Mouse (Mus musculus) urinary bladder, adult 18-20 months (tissue): ENCODE data around the gene Nbea.
"Not testable (repeated sequence)": the region's sequence is repeated elsewhere in the genome, so short reads cannot be mapped to it uniquely, and the experiment has no call there.

Experiments
- DNase-seq, 2 experiments: peaks; one replicate each; pipeline ENCODE4 v3.0.0; 2022; ENCODE audit warnings: low spot score in 2 of 2, mixed read lengths in 2 of 2

Nbea gene

DNA sequence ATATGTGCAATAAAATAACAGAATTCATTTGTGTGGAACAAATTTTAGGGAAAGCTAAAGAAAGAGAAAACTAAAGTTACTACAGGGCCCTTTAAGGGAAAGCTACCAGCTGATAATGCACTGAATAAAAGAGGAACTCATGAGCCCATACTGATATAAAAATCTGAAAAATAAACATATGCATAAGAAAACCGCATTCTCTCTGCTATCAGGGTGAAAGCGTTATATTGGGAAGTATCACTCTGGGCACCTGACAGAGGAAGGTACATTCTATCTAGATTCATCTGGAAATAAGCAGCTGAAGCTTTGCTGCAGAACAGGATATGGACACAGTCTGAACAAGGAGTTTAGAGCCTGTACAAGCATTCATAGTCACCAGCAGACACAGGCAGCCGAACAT lies 148.9 kb downstream of the Nbea start:
- DNase-seq: no peak

DNA sequence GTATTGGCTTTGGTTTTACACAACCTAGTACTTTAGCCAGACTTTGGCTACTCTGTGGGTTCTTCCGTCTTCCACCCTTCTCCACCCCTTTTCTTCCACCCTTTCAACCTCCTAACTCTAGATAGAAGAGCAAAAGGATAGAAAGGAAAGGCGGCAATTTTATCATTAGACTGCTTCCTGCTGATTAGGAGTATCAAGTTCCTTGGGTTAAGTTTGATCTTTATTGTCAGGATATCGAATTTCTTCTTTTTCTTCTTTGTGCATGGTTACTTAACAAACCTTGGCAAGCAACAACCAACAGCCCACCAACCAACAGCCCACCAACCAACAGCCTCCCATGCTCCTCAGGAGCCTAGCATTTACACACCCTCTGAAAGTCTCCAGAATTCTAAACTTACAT lies 165.0 kb downstream of the Nbea start:
- no peak for DNase-seq

GRCm38 (mm10) chr3:56011132-56011531 lies 172.4 kb downstream of the Nbea start:
- DNase-seq: no peak

GRCm38 (mm10) chr3:56007991-56008390 lies 175.5 kb downstream of the Nbea start:
- peak in 1 of 2 experiments; percentile 1 for DNase-seq

DNA sequence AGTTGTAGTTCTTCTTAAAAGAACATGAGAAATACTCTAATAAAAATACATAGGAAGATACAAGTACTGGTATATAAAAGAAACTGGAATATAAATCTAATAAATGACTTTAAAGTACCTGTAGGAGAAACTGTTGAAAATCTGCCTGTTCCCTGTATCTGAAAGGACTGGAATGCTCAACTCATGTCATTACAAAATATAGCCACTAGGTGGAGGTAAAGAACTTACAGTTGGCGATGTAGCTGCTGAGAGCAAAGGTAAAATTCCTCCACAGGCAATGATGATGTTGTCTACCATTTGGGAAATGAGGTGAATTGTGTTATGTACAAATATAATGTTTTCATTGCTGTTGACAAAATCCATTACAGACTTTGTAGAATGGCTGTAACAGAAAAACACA lies 183.2 kb downstream of the Nbea start:
- DNase-seq: no peak

DNA sequence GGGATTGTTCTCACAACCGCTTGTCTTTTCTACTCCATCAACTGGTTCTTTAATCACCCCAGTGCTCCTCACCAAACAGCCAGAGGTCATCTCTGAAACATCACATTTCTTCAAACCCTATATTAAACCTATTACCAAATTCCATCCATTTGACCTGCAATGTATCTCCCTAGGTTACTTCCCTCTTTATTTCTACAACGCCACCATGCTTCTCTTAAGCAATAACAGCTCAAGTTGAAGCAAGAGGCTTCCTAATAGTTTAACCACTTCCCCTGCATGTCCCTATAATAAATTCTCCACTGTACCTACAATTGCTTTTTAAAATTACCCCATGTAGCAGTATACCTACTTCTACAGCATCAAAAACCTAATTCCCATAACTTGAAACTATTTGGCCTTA lies 205.1 kb downstream of the Nbea start:
- no peak for DNase-seq

DNA sequence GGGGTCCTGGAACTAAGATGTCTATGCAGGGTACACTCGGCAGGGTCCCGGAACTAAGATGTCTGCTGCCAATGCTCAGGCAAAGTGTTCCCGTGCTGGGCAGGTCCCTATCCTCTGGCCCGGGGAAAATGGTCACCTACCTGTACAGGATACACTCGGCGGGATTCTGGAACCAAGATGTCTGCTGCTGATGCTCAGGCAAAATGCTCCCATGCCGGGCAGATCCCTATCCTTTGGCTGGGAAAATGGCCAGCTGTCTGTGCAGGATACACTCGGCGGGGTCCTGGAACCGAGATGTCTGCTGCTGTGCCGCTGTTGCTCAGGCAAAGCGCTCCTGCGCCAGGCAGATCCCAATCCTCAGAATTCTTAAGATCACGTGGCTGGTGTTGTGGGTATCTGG lies 206.5 kb downstream of the Nbea start:
- DNase-seq: not testable (repeated sequence)

- DNase-seq: no peak
These were observed 217.8 kb downstream of the Nbea start for GRCm38 (mm10) chr3:55965723-55966156.

DNA sequence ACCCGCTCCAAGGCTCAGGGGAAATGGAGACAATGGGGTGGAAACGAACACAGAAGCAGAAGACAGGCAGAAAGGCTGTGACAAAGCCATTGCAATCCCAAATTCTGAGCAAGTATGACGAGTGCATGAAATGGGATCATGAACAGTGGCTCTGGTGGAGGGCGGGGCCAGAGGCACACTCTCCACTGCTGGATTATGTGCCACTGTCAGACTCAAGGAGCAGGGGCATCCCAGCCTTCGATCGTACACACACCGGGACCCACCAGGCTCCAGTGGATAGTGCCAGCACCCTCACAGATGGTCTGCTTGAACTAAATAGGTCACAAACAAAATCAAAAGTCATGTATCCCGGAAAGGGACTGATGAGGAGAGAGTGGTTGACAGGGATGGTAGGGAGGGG lies 220.5 kb downstream of the Nbea start:
- no peak for DNase-seq

GRCm38 (mm10) chr3:55949994-55950393 lies 233.5 kb downstream of the Nbea start:
- no peak for DNase-seq

GRCm38 (mm10) chr3:55949148-55949547 lies 234.4 kb downstream of the Nbea start:
- no peak for DNase-seq

DNA sequence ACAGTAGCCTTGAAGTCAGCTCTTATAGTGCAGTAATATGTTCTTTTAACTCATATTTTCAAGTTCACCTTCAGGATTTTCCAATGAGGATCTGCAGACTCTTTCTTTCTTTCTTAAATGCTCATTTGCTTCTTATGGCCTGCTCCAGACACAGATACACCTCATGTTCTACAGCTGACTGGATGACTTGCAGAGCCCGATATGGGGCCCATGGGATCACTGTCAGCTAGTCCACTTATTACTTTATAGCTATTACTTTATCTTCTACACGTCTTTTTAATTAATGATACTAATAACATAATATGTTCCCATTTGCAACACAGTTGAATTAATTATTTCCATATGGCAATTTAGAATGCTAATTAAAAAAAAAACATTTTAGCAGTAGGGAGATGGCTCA lies 256.2 kb downstream of the Nbea start:
- no peak for DNase-seq

- DNase-seq: no peak
These were observed 274.2 kb downstream of the Nbea start for GRCm38 (mm10) chr3:55909290-55909689.

DNA sequence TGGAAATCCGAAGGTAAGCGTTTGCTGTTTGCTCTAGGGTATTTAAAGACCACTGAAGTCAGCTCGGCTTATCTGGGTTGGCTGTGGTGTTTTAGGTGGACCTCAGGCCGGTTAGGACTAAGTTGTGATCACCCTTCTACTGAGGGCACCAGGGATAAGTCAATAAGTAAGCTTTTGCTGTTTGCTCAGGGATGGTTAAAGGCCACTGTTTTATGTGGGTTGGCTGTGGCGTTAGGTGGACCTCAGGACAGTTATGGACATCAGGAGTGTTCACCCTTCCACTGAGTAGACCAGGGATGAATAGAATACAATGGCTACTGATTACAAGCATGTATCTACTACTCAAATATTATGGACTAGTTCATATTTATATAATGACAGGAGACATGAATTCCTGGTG lies 292.9 kb downstream of the Nbea start:
- no peak for DNase-seq

- DNase-seq: no peak
These were observed 294.3 kb downstream of the Nbea start for GRCm38 (mm10) chr3:55889227-55889626.

DNA sequence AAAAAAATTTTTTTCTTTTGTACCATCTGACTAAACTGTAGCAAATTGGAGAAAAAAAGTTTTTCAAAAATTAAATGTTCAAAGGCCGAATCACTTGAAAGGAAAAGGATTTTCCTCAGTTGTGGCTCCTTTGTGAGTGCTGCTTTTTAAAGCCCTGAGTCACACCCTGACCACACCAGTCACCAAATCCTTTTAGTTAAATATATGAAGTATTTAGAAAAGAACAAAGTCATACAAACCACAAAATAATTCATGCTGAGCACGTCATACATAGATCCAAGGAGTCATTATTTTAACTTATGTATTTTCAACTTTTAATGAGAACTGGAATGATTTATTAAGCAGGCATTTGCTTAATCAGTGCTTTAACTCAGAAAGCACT lies 295.7 kb downstream of the Nbea start:
- no peak for DNase-seq

- no peak for DNase-seq
These were observed 296.2 kb downstream of the Nbea start for GRCm38 (mm10) chr3:55887193-55887828.

- DNase-seq: no peak
These were observed 310.3 kb downstream of the Nbea start for GRCm38 (mm10) chr3:55872944-55873924.

- no peak for DNase-seq
These were observed 331.0 kb downstream of the Nbea start for GRCm38 (mm10) chr3:55852488-55852887.

DNA sequence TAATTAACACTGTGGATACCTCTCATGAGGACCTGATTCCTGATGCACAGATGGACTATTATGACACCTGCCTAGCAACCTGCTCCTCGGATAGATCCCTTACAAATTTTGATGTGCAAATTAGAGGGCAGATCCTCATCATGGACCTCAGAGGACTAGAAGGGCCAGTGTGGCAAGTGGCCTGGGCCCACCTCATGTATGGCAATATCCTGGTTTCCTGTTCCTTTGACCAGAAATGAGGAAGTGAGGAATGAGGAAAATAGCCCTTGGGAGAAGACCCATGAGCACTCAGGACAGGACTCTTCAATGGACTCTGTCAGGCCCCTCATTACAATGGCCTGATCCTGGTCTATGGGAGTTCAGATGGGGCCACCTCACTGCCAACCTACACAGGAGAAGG lies 336.4 kb downstream of the Nbea start:
- DNase-seq: no peak

DNA sequence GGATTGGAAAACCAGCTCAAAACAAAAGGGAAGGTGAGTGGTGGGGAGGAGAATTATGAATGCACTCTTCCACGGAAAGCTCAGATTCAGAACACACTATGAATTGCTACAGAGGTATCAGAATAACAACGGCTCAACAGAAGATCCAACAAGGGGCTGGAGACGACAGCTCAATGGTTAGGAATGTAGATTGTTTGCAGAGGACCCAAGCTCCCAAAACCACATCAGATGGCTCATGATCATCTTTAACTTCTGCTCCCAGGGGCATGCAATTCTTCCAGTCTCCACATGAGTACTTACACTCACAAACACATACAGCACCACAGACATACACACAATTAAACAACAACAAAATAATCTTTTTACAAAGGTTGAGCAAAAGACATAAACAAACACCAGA lies 346.3 kb downstream of the Nbea start:
- DNase-seq: no peak

DNA sequence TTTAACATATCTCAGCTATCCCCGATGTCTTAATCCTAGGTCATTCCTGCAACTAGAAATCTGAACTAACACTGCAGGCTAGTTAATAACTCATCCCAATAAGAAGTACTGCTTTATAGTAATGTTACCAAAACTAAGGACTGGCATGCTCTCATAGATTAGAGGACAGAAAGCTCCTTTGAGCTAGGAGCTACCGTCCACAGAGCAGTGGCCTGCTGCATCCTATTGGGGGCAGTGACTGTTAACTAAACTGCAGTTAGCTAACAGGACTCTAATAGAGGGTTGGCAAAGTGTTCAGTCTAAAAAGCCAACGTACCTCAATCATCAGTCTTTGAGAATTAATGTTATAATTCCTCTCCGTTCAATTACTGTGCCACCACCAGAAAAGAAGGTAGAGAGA lies 348.3 kb downstream of the Nbea start:
- DNase-seq: no peak

- DNase-seq: no peak
These were observed 353.3 kb downstream of the Nbea start for GRCm38 (mm10) chr3:55830226-55830625.
